Mouse (Mus musculus) lung, postnatal 0 days (tissue): ENCODE data around the gene Chrm3. TPM values are rescaled to one million over a fixed set of nuclear protein-coding genes. Genes with fewer than 3 reads are reported as not detected.

Source experiments
- ATAC-seq: fragments of 200-750 bp; cut with Nextera tagmentation; 2 replicates; pipeline ENCODE4 v1.8.0; 2017; ENCODE audit warnings: moderate library complexity
- DNase-seq: peaks from one replicate; pipeline ENCODE4 v3.0.0-alpha.2; 2016; ENCODE audit warnings: low spot score
- H3K27ac ChIP-seq: fragments of 300-500 bp; sonication (generic); 2 replicates; pipeline ENCODE4 v1.5.1; 2014; ENCODE audit warnings: antibody characterized with exemption, mild to moderate bottlenecking, low read length, mixed read lengths
- H3K27me3 ChIP-seq: fragments of 300-500 bp; sonication (generic); replicated peaks from 2 replicates; pipeline ENCODE4 v1.6.1; 2014; ENCODE audit warnings: low read length, mixed read lengths; ENCODE audit not compliant: insufficient read depth
- H3K36me3 ChIP-seq: fragments of 300-500 bp; sonication (generic); 2 replicates; pipeline ENCODE4 v1.6.1; 2014; ENCODE audit warnings: low read length, mixed read lengths; ENCODE audit not compliant: insufficient read depth
- H3K4me1 ChIP-seq: fragments of 300-500 bp; sonication (generic); 2 replicates; pipeline ENCODE4 v1.6.1; 2014; ENCODE audit warnings: antibody characterized with exemption, low read depth, low read length, mixed read lengths; ENCODE audit not compliant: insufficient read depth
- H3K4me2 ChIP-seq: fragments of 300-500 bp; sonication (generic); replicated peaks from 2 replicates; pipeline ENCODE4 v1.6.1; 2014; ENCODE audit warnings: low read depth, mild to moderate bottlenecking, low read length, moderate library complexity, mixed read lengths
- H3K4me3 ChIP-seq: fragments of 300-500 bp; sonication (generic); 2 replicates; pipeline ENCODE4 v1.5.1; 2014; ENCODE audit warnings: low read depth, low read length
- H3K9ac ChIP-seq: fragments of 300-500 bp; sonication (generic); replicated peaks from 2 replicates; pipeline ENCODE4 v1.6.1; 2014; ENCODE audit warnings: low read depth, mild to moderate bottlenecking
- H3K9me3 ChIP-seq: fragments of 300-500 bp; sonication (generic); 2 replicates; pipeline ENCODE4 v1.6.1; 2016; ENCODE audit warnings: low read length, mixed read lengths
- CTCF ChIP-seq: IDR thresholded peaks from 2 replicates; pipeline ENCODE4 v1.5.1; 2016; ENCODE audit warnings: antibody characterized with exemption, mild to moderate bottlenecking
- EP300 ChIP-seq: IDR thresholded peaks from 2 replicates; pipeline ENCODE4 v1.6.1; 2016; ENCODE audit warnings: antibody characterized with exemption, mild to moderate bottlenecking, control low read depth
- WGBS: fragments of 180-500 bp; shearing (Covaris S2); extraction: QIAGEN DNeasy Blood & Tissue Kit; methylation state at CpG from one replicate; pipeline ENCODE4 v1.1.7; 2014; 5-methylcytosine and 5-hydroxymethylcytosine counted together
- polyA plus RNA-seq: library from polyadenylated mRNA; unstranded; fragments of >200 nt; fragmentation: Nextera tagmentation; extraction: Ambion mirVana; gene quantifications from 2 replicates; pipeline ENCODE4 v1.2.1, GENCODE M21; 2015

Chrm3 gene
- polyA plus RNA-seq, 1 experiment from 2014 or later, result 0.20 TPM

- Histone ChIP-seq H3K4me1 (no peaks in the 10 kb centered on the region), H3K4me3 (no peak overlapping the region), H3K9ac (no peak overlapping the region), H3K4me2 (no peak overlapping the region), H3K27me3 (no peaks in the 10 kb centered on the region), H3K36me3 (no peaks in the 10 kb centered on the region), H3K27ac (no peak overlapping the region), H3K9me3 (no peaks in the 10 kb centered on the region)
- 57% methylated on average over 3 of the region's 3 CpGs for WGBS
- no peak for ATAC-seq
- DNase-seq, result no peak
- TF ChIP-seq EP300 (no peak), CTCF (no peak)
Observed at GRCm38 (mm10) chr13:10240238-10240637, 120.4 kb downstream of the Chrm3 start.

- ATAC-seq (no peak), DNase-seq (no peak)
- WGBS, result 55% methylated on average over 4 of the region's 4 CpGs
- Histone ChIP-seq H3K9ac (no peak overlapping the region), H3K27ac (no peak overlapping the region), H3K4me3 (no peak overlapping the region), H3K27me3 (no peaks in the 10 kb centered on the region), H3K4me1 (no peaks in the 10 kb centered on the region), H3K4me2 (no peak overlapping the region), H3K36me3 (no peaks in the 10 kb centered on the region), H3K9me3 (no peaks in the 10 kb centered on the region)
- TF ChIP-seq CTCF (no peak), EP300 (no peak)
Observed at GRCm38 (mm10) chr13:10239825-10240224, 120.8 kb downstream of the Chrm3 start.

- no peaks in the 10 kb centered on the region for H3K27me3 ChIP-seq
- WGBS, result 49% methylated on average over 2 of the region's 2 CpGs
- no peak for DNase-seq
Observed at GRCm38 (mm10) chr13:10237616-10238015, 123.0 kb downstream of the Chrm3 start.

GRCm38 (mm10) chr13:10236279-10236678 lies 124.4 kb downstream of the Chrm3 start:
- H3K9ac ChIP-seq, result no peak overlapping the region
- H3K27ac ChIP-seq, result no peak overlapping the region
- WGBS, result 95% methylated on average over 4 of the region's 4 CpGs
- no peaks in the 10 kb centered on the region for H3K36me3 ChIP-seq
- DNase-seq (no peak), ATAC-seq (no peak)
- no peaks in the 10 kb centered on the region for H3K9me3 ChIP-seq
- H3K4me1 ChIP-seq, result no peaks in the 10 kb centered on the region
- no peaks in the 10 kb centered on the region for H3K27me3 ChIP-seq
- no peak overlapping the region for H3K4me3 ChIP-seq
- TF ChIP-seq EP300, result no peak
- no peak for TF ChIP-seq CTCF
- no peak overlapping the region for H3K4me2 ChIP-seq

More at GRCm38 (mm10) chr13:10237616-10238015, 123.0 kb downstream of the Chrm3 start:
- no peaks in the 10 kb centered on the region for H3K4me1 ChIP-seq
- H3K9me3 ChIP-seq, result no peaks in the 10 kb centered on the region
- no peaks in the 10 kb centered on the region for H3K36me3 ChIP-seq
- no peak overlapping the region for H3K4me2 ChIP-seq
- TF ChIP-seq CTCF, result no peak
- no peak for TF ChIP-seq EP300
- ATAC-seq, result no peak
- no peak overlapping the region for H3K9ac ChIP-seq
- H3K27ac ChIP-seq, result no peak overlapping the region
- no peak overlapping the region for H3K4me3 ChIP-seq

- Histone ChIP-seq H3K27ac (no peak overlapping the region), H3K36me3 (no peaks in the 10 kb centered on the region), H3K4me3 (no peak overlapping the region), H3K9ac (no peak overlapping the region), H3K4me2 (no peak overlapping the region), H3K4me1 (no peaks in the 10 kb centered on the region), H3K9me3 (no peaks in the 10 kb centered on the region), H3K27me3 (no peaks in the 10 kb centered on the region)
- 79% methylated on average over 5 of the region's 5 CpGs for WGBS
- ATAC-seq (no peak), DNase-seq (no peak)
- TF ChIP-seq CTCF (no peak), EP300 (no peak)
Observed at GRCm38 (mm10) chr13:10235391-10236169, 125.1 kb downstream of the Chrm3 start.

GRCm38 (mm10) chr13:10220403-10220802 lies 140.2 kb downstream of the Chrm3 start:
- no peak overlapping the region for H3K9ac ChIP-seq
- H3K9me3 ChIP-seq, result no peaks in the 10 kb centered on the region
- H3K36me3 ChIP-seq, result no peaks in the 10 kb centered on the region
- no peaks in the 10 kb centered on the region for H3K27me3 ChIP-seq
- H3K4me1 ChIP-seq, result no peaks in the 10 kb centered on the region
- ATAC-seq, result no peak
- no peak overlapping the region for H3K4me3 ChIP-seq
- DNase-seq, result no peak
- WGBS, result 49% methylated on average over 4 of the region's 4 CpGs
- H3K4me2 ChIP-seq, result no peak overlapping the region
- H3K27ac ChIP-seq, result no peak overlapping the region
- TF ChIP-seq EP300, result no peak
- TF ChIP-seq CTCF, result no peak
